Mouse (Mus musculus) thymus, adult 2 months (tissue): Measurements from ENCODE around the gene Rpl35a. TPM values are rescaled to one million over a fixed set of nuclear protein-coding genes. Genes with fewer than 3 reads are reported as not detected.

Experiments used
- DNase-seq: peaks from one replicate; pipeline ENCODE4 v3.0.0; 2021
- H3K27ac ChIP-seq: fragments of 200-500 bp; 2 replicates; pipeline ENCODE4 v1.5.1; 2012; ENCODE audit warnings: low read length, control low read depth; ENCODE audit not compliant: control insufficient read depth, insufficient read depth
- H3K27me3 ChIP-seq: fragments of 200-500 bp; 2 replicates; pipeline ENCODE4 v1.6.1; 2012; ENCODE audit warnings: mild to moderate bottlenecking, low read length, moderate library complexity, mixed read lengths; ENCODE audit not compliant: control insufficient read depth, insufficient read depth
- H3K36me3 ChIP-seq: fragments of 200-500 bp; 2 replicates; pipeline ENCODE4 v1.6.1; 2012; ENCODE audit warnings: mild to moderate bottlenecking, low read length, moderate library complexity; ENCODE audit not compliant: control insufficient read depth, insufficient read depth
- H3K4me1 ChIP-seq: fragments of 200-500 bp; replicated peaks from 2 replicates; pipeline ENCODE4 v1.6.1; 2012; ENCODE audit warnings: low read length; ENCODE audit not compliant: control insufficient read depth, insufficient read depth
- H3K4me3 ChIP-seq: fragments of 200-500 bp; 2 replicates; pipeline ENCODE4 v1.5.1; 2012; ENCODE audit warnings: mild to moderate bottlenecking, low read length, control low read depth, moderate library complexity; ENCODE audit not compliant: control insufficient read depth, insufficient read depth
- CTCF ChIP-seq: fragments of 200-500 bp; IDR thresholded peaks from 2 replicates; pipeline ENCODE4 v1.5.1; 2012; ENCODE audit warnings: mild to moderate bottlenecking, control low read depth, low read length, moderate library complexity, borderline replicate concordance; ENCODE audit not compliant: control insufficient read depth, poor library complexity, insufficient read depth; ENCODE audit errors: extremely low read depth
- WGBS: fragments of 180-500 bp; shearing (Covaris S2); methylation state at CpG from one replicate; pipeline ENCODE4 v1.1.7; 2018; 5-methylcytosine and 5-hydroxymethylcytosine counted together
- polyA plus RNA-seq: library from polyadenylated mRNA; depleted of rRNA; stranded (reverse); fragments of >200 nt; gene quantifications from 2 replicates; pipeline ENCODE4 v1.2.3, GENCODE M21; 2012; rRNA removed

Rpl35a gene
- polyA plus RNA-seq, 1 experiment, result 393 TPM

- no peak for TF ChIP-seq CTCF
- no peaks in the 10 kb centered on the region for H3K36me3 ChIP-seq
- DNase-seq, result no peak
- H3K4me1 ChIP-seq, result no peaks in the 10 kb centered on the region
- H3K27ac ChIP-seq, result no peak overlapping the region
- no peak overlapping the region for H3K4me3 ChIP-seq
- WGBS, result 100% methylated on average over 2 of the region's 2 CpGs
- H3K27me3 ChIP-seq, result no peaks in the 10 kb centered on the region
These were observed 27.7 kb downstream of the Rpl35a start for GRCm38 (mm10) chr16:33083996-33084395.

- 96% methylated on average over 8 of the region's 8 CpGs for WGBS
- Histone ChIP-seq H3K4me1 (no peaks in the 10 kb centered on the region), H3K27me3 (no peaks in the 10 kb centered on the region), H3K36me3 (no peaks in the 10 kb centered on the region), H3K4me3 (no peak overlapping the region), H3K27ac (no peak overlapping the region)
- no peak for TF ChIP-seq CTCF
- no peak for DNase-seq
These were observed 29.4 kb downstream of the Rpl35a start for GRCm38 (mm10) chr16:33085666-33086065.

Other genes starting within 250 kb of the Rpl35a start
- gene Smbd1, start 246.0 kb upstream of the Rpl35a start, polyA plus RNA-seq, result 0.18 TPM in 1 of 2 replicates, not detected in the other
- gene Fyttd1, start 179.0 kb upstream of the Rpl35a start, polyA plus RNA-seq, result 8.4 and 8.8 TPM in 2 replicates
- gene Rubcn, start 178.7 kb upstream of the Rpl35a start, polyA plus RNA-seq, result 33.9 and 36.4 TPM in 2 replicates
- gene Lrch3, start 142.4 kb upstream of the Rpl35a start, polyA plus RNA-seq, result 41.3 and 43.2 TPM in 2 replicates
- gene Iqcg, start 235 bp upstream of the Rpl35a start, polyA plus RNA-seq, result 0.12 and 0.14 TPM in 2 replicates
- 2.1 and 2.2 TPM in 2 replicates for gene Lmln, start 6.1 kb downstream of the Rpl35a start, polyA plus RNA-seq
- 26.5 and 28.8 TPM in 2 replicates for gene Osbpl11, start 128.6 kb downstream of the Rpl35a start, polyA plus RNA-seq
- 16.3 and 17.3 TPM in 2 replicates for gene Snx4, start 195.0 kb downstream of the Rpl35a start, polyA plus RNA-seq